Mouse (Mus musculus) erythroid progenitor cell, adult 5-6 weeks (primary cell): Measurements from ENCODE around the gene Morn5. TPM values are rescaled to one million over a fixed set of nuclear protein-coding genes. Genes with fewer than 3 reads are reported as not detected.
A peak's percentile ranks its signal among the peaks of the same experiment; 100 is the strongest.

ENCODE experiments used
- ATAC-seq: replicated peaks from 2 replicates; pipeline ENCODE4 v1.8.0; 2016; ENCODE audit warnings: moderate number of reproducible peaks, mild to moderate bottlenecking, moderate TSS enrichment, inconsistent platforms; ENCODE audit not compliant: poor library complexity, low FRiP score, severe bottlenecking
- total RNA-seq, 2 experiments: library from RNA; stranded (forward) in 1 of 2; stranded (reverse) in 1 of 2; fragments of 150-400 nt in 1 of 2; fragments of 186-747, 209-891 nt in 1 of 2; gene quantifications; 2 replicates each; pipeline versions ENCODE4 v1.2.3 to v1.2.4; 2015 to 2017; ENCODE audit warnings: low replicate concordance in 2 of 2

The Morn5 gene
- total RNA-seq (2015; ENCODE audit: low replicate concordance) (not detected in 2 replicates), total RNA-seq (2017; ENCODE audit: low replicate concordance) (not detected in 2 replicates)

GRCm38 (mm10) chr2:36048748-36049566, at the start of gene Morn5, which contains the start of gene Ndufa8:
Morn5 (plus strand) TSS chr2:36049458.
Ndufa8 (minus strand) TSS chr2:36049406.
- ATAC-seq, result peak; percentile 94

DNA sequence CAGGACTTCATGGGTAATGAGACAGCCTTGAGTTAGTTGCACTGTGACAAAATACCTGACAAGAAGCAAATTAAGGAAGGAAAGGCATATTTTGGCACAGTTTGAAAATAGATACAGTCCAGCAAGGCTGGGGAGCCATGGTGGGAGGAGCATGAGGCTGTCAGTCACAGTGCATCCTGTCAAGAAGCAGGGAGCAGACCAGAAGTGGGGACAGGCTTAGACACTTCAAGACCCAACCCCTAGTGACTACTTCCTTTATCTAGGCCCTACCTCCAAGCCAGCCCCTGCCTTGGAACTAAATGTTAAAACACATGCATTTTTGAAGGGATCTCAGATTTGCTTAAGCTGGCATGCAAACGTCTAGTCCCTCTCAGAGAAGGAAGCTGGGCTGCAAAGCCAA, 48.9 kb upstream of the Morn5 start:
- no peak for ATAC-seq

DNA sequence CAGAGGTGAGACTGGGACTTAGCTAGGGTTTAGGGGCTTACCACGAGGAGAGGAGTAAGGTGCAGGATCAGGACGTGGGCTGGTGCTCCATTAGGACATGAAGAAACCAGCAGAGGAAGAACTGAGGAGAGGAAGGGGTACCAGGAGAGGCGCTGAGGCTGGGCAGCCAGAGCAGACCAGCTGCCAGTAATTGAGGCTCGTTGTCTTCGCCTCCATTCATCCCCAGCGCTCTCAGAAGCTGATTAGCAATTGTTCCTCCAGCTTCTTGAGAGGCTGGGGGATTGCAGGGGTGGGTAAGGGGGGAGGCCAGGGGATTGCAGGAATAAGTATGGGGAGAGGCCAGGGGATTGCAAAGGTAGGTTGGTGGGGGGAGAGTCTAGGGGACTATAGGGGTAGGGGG, 47.1 kb upstream of the Morn5 start:
- no peak for ATAC-seq

DNA sequence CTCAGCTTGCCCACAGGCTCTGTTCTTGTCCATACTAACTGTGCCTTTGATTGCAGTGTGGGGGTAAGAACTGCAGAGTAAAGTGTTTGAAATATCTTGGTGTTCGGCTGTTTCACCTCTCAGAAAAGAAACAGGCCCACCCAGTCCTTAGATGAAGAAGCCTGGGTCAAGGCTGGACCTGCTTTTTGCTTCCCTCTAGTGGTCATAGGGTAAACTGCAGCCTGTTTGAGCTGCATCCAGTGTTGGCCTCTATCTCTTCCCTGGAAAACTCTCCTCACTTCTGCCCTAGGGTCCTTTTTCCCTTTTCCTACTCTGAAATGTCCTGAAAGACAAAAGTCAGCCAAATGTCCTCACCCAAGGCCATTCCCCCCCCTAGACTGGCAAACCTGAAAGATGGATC, 41.2 kb upstream of the Morn5 start:
- 0 out of 2 replicates have a peak, but pooled peaks have one; percentile 62 for ATAC-seq

DNA sequence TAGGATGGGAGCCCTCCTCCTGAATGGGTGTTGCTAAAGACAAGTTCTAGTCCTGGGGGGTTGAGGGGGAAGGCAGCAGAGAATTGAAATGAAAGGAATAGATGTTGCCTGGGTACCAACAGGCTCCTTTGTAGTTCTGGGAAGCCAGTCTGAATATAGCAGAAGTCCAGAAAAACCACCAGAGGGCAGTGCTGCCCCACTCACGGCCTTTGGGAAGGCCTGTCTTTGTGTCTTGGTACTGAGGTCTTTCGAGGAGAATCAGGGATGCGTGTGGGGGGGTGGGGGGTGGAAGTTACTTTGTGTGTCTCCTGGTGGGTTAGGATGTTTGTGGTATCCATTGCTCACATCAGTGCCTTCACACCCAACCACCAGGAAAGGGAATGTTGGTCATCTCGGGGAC, 39.9 kb upstream of the Morn5 start:
- ATAC-seq, result no peak

DNA sequence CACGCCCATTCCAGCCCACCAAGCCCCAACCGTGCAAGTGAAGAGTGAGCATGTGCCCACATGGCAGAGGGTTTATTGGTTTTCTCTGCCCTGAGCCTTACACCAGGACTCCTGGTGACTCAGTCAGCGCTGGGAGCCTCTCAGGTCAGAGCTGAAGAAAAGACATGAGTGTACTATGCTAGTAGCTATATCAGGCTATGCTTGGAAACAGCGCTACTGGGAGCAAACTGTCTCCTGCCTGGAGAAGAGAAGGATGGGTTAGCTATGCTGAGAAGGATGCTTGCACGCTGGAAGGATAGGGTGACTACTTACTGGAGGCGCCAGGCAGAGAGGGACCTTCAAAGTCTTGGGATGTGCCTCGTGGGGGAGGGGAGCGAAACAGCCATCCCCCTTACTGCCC, 38.7 kb upstream of the Morn5 start:
- no peak for ATAC-seq

- no peak for ATAC-seq
These were observed 37.9 kb upstream of the Morn5 start for GRCm38 (mm10) chr2:36011331-36011825.

DNA sequence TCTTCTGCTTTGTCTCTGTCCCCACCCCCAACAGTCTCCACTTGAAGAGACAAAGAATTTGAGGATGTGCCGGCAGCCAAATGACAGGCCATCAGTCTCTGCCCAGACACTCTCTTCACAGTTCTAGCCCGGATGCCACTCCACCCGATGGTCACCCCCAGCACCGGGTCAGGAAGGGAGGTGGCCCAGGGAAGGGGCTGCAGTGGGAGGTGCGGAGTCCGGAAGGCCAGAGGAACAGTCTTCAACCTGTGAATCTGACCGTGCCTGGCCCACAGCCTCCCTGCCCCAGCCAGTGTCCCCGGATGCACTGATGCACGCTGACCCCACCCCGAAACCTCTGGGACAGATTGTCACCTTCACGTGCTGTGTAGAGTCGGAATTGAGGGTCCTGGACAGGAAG, 36.2 kb upstream of the Morn5 start:
- ATAC-seq, result no peak

DNA sequence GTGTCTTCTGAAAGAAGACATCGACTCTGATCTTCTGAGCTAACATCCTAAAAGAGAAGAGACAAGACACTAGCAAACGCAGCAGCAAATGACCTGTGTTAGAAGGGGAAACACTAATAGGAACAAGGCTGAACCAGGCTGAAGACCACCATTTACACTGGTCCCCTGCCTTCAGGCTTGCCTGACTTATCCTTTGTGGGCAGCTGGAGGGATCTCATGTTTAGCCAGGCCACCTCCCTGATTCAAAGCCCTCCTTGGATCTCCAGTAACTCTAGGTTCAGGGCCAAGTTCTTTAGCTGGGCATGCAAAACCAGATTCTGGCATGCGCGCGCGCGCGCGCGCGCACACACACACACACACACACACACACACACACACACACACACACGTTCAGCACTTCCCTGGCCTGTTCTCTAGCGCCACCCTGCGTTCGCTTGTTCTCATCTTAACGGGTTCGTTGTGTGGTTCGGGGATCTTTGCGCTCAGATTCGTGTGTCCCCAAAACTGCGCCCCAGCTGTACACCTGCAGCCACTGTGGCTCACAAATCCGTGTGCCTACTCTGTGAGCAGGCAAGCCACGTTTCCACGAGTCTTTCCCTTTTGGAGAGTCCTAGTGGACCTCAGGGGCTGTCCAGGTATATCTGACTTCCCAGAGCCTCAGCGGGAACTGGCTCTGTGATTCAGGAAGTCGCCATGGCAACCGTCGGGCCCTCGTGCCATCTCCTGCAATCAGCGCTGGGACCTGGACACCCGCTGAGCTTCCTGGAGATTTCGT, 27.7 kb upstream of the Morn5 start:
- ATAC-seq, result no peak

DNA sequence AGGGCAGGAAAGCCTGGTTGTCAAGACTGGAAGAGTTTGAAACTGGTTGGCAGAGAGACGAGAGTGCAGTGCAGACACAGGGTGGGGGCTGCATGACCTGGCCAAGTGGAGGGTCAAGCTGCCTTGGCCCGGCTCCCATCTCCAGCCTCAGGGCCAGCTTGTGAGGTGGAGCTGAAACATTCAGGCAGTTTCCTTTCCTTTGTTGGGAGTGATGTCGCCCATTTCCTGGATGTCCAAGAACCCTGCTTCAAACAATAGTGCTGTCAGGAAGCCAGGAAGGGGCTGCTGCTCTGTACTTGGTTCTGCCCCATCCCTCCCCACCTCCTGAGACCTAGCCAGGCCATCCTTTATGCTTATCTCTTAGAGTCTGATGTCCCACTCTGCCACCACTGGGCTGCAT, 26.0 kb upstream of the Morn5 start:
- no peak for ATAC-seq

DNA sequence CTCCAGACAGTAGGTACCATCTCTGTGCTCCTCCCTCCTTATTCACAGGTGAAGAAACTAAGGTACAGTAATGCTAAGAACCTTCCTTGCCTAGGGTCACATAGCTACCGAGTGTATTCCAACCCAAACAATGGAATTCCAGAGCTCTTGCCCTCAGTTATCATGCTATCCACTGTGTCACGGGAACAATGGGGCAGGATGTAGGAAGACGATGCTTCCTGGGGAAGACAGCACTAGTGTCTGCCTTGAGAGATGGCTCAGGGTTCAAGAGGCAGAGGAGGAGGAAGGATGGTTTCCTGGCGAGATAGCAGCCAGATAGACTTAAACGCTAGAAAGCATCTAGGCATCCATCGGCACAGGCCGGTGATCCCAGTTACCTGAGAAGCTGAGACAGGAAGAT, 16.4 kb upstream of the Morn5 start:
- no peak for ATAC-seq

- no peak for ATAC-seq
These were observed 15.3 kb upstream of the Morn5 start for GRCm38 (mm10) chr2:36033966-36034365.

- ATAC-seq, result no peak
These were observed 14.4 kb upstream of the Morn5 start for GRCm38 (mm10) chr2:36034898-36035297.

- ATAC-seq, result no peak
These were observed 13.7 kb upstream of the Morn5 start for GRCm38 (mm10) chr2:36035413-36036081.

- ATAC-seq, result no peak
These were observed 9.8 kb upstream of the Morn5 start for GRCm38 (mm10) chr2:36039297-36039985.

DNA sequence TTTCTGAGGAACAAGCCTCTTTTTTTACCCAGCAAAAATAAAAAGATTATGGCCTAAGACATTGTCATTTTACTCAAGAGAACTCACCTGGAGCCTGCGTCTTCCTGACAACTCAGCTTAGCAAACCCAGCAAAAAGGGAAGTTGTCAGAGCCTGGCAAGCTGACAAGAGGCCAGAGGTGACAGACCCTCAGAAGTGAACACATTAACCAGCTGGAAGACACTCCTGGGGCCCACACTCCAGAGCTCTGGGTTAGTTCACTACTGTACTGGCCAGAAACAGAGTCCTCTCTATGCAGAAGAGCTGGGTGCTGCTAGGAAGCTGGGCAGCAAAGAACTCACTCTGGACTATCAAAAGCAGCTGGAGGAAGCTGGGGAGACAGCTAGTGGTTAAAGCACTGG, 8.4 kb upstream of the Morn5 start:
- ATAC-seq, result no peak

DNA sequence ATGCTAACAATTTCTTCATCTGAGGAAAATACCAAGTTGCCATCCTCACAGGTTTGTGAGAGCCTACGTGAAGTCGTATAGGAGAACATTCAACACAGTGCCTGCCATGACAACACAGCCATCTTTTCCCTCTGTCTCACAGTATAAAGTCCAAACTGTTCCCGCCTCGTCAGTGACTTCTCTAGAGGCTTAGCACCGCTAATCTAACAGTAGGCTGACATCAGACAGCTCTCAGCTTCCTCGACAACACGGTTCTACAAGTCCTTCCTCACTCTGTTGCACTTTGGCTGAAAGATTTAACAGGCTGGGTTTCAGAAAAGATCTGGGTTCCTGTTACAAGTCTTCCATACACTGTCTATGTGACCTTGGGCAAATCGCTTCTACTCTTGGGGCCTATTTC, 1.1 kb upstream of the Morn5 start:
- peak; percentile 5; the same call in 1 of the 2 replicates for ATAC-seq

DNA sequence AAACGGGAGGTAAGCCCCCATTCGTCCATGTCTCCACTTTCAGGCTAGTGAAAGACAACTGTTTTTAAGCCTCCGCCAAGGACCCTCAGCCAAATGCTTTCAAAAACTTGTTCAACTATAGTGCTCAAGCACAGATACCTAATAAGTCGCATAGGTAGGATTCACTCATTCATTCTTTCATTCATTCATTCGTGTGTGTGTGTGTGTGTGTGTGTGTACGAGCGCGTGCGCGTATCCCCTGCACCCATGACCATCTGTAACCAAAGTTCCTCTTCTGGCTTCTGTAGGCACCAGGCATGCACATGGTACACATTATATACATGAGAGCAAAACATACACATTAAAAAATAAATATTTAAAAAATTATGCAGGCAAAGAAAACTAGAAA, 303 bp downstream of the Morn5 start:
- ATAC-seq, result no peak

GRCm38 (mm10) chr2:36053249-36053648, 4.0 kb downstream of the Morn5 start:
- ATAC-seq, result no peak

DNA sequence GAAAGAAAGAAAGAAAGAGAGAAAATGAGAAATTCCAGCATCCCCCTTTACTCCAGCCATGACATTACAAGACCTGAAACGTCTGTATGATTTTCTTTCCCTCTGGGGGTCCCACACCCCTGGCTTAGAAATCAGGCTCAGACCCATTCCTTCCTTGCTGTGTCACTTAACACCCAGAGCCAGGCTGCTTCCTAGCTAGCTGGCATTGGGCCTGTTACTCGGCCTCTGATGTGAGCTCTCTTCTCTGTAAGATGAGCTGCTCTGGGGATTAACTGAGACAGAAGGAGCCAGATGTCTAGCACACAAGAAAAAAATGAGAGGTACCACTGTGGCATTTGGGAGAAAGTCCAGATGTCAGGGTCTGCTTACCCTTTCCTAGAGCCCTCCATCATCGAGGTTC, 7.0 kb downstream of the Morn5 start:
- ATAC-seq, result no peak
